Mouse (Mus musculus): Measurements from ENCODE around the gene Ethe1.

DNA sequence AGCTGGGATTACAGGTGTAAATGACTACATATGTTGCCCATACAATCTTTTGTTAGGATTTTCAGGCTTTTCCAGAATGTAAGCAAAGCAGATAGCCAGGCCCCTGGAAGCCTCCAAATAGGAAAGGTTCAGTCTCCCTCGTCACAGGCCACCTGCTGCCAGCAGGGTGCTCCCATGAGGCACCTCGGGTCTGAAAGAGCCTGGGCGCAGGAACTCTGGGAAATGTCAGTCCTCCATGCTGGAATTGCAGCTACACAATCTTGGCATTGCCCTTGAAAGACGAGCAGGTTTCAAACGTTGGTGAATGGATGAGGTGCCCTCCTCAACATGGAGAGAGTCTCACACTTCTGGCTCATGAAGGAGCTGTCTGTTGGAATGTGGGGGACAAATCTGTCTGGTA, 49.2 kb upstream of the Ethe1 start:
- TF ChIP-seq POLR2A (IDR thresholded peaks at IDR 0.05; ENCODE audit: low read depth, low read length) (0 out of 2 replicates have a peak, but pooled peaks have one; percentile 7), CTCF (IDR thresholded peaks at IDR 0.05; ENCODE audit: borderline replicate concordance, insufficient read depth, low read length) (no peak)
